Mouse (Mus musculus) small intestine, adult 2 months (tissue): ENCODE data around the gene Chtf18. TPM values are rescaled to one million over a fixed set of nuclear protein-coding genes. Genes with fewer than 3 reads are reported as not detected.

ENCODE experiments used
- H3K27ac ChIP-seq: fragments of 200-500 bp; 2 replicates; pipeline ENCODE4 v1.5.1; 2012; ENCODE audit warnings: low read depth, low read length, control low read depth, inconsistent platforms; ENCODE audit not compliant: insufficient read depth
- H3K27me3 ChIP-seq: fragments of 200-500 bp; 2 replicates; pipeline ENCODE4 v1.6.1; 2012; ENCODE audit warnings: mild to moderate bottlenecking, moderate library complexity, low read length, inconsistent platforms; ENCODE audit not compliant: control insufficient read depth, insufficient read depth
- H3K36me3 ChIP-seq: fragments of 200-500 bp; 2 replicates; pipeline ENCODE4 v1.6.1; 2012; ENCODE audit warnings: mild to moderate bottlenecking, low read length, control low read depth, inconsistent platforms; ENCODE audit not compliant: control insufficient read depth, insufficient read depth
- H3K4me1 ChIP-seq: fragments of 200-500 bp; 2 replicates; pipeline ENCODE4 v1.6.1; 2012; ENCODE audit warnings: low read length, inconsistent platforms, mixed read lengths; ENCODE audit not compliant: control insufficient read depth, insufficient read depth, insufficient read length
- H3K4me3 ChIP-seq: fragments of 200-500 bp; 2 replicates; pipeline ENCODE4 v1.5.1; 2012; ENCODE audit warnings: low read depth, mild to moderate bottlenecking, control low read depth, inconsistent platforms, low read length, moderate library complexity
- CTCF ChIP-seq: fragments of 200-500 bp; IDR thresholded peaks from 2 replicates; pipeline ENCODE4 v1.5.1; 2012; ENCODE audit warnings: low read depth, mild to moderate bottlenecking, control low read depth, inconsistent platforms, low read length, moderate library complexity, mixed read lengths; ENCODE audit not compliant: insufficient replicate concordance, insufficient read length; ENCODE audit errors: extremely low read depth
- POLR2A ChIP-seq: fragments of 200-500 bp; IDR thresholded peaks from 2 replicates; pipeline ENCODE4 v1.6.1; 2012; ENCODE audit warnings: low read depth, mild to moderate bottlenecking, control low read depth, inconsistent platforms, low read length, moderate library complexity
- WGBS: fragments of 180-500 bp; shearing (Covaris S2); methylation state at CpG from one replicate; pipeline ENCODE4 v1.1.7; 2018; 5-methylcytosine and 5-hydroxymethylcytosine counted together
- polyA plus RNA-seq: library from polyadenylated mRNA; depleted of rRNA; stranded (reverse); fragments of >200 nt; gene quantifications from 2 replicates; pipeline ENCODE4 v1.2.3, GENCODE M21; 2012; rRNA removed

The Chtf18 gene
- 7.3 and 15.2 TPM in 2 replicates for polyA plus RNA-seq

GRCm38 (mm10) chr17:25727265-25728008, at the start of gene Chtf18, which contains the start of gene Rpusd1:
Chtf18 (minus strand) TSS chr17:25727419.
Rpusd1 (plus strand) TSS chr17:25727670.
- no peaks in the 10 kb centered on the region for H3K36me3 ChIP-seq
- H3K27ac ChIP-seq: no peak within 1 kb of the TSS
- H3K4me1 ChIP-seq: peaks cover 15% of the 10 kb centered on the region
- no peaks in the 10 kb centered on the region for H3K27me3 ChIP-seq
- WGBS: 1% methylated on average over 37 of the region's 37 CpGs
- TF ChIP-seq POLR2A (peak; percentile 76; the same call in 1 of the 2 replicates), CTCF (no peak)
- peak within 1 kb of the TSS; percentile 81 for H3K4me3 ChIP-seq

- 78% methylated on average over 10 of the region's 10 CpGs for WGBS
- Histone ChIP-seq H3K27ac (no peak overlapping the region), H3K36me3 (peaks cover 28% of the 10 kb centered on the region), H3K4me3 (no peak overlapping the region), H3K4me1 (peaks cover 7% of the 10 kb centered on the region; the same call in 1 of the 2 replicates), H3K27me3 (no peaks in the 10 kb centered on the region)
- no peak for TF ChIP-seq POLR2A
- TF ChIP-seq CTCF: no peak
These were observed 48.3 kb upstream of the Chtf18 start for GRCm38 (mm10) chr17:25775318-25776062.

GRCm38 (mm10) chr17:25773549-25774120, 46.4 kb upstream of the Chtf18 start, which contains the start of gene Narfl:
Narfl (plus strand) TSS chr17:25773776.
- Histone ChIP-seq H3K27ac (no peak within 1 kb of the TSS), H3K36me3 (peaks cover 14% of the 10 kb centered on the region), H3K27me3 (no peaks in the 10 kb centered on the region), H3K4me1 (peaks cover 7% of the 10 kb centered on the region; the same call in 1 of the 2 replicates), H3K4me3 (peak within 1 kb of the TSS; percentile 92)
- peak; percentile 34 for TF ChIP-seq POLR2A
- TF ChIP-seq CTCF: peak; percentile 88
- WGBS: under 1% methylated on average over 37 of the region's 37 CpGs

GRCm38 (mm10) chr17:25769331-25769730, 42.1 kb upstream of the Chtf18 start:
- peaks cover 3% of the 10 kb centered on the region; the same call in 1 of the 2 replicates for H3K4me1 ChIP-seq
- no peaks in the 10 kb centered on the region for H3K36me3 ChIP-seq
- WGBS: 53% methylated on average over 9 of the region's 9 CpGs
- no peak for TF ChIP-seq CTCF
- TF ChIP-seq POLR2A: no peak
- H3K27me3 ChIP-seq: no peaks in the 10 kb centered on the region
- no peak overlapping the region for H3K27ac ChIP-seq
- H3K4me3 ChIP-seq: no peak overlapping the region

GRCm38 (mm10) chr17:25765886-25766285, 38.7 kb upstream of the Chtf18 start:
- no peaks in the 10 kb centered on the region for H3K36me3 ChIP-seq
- no peak for TF ChIP-seq CTCF
- no peak for TF ChIP-seq POLR2A
- H3K27ac ChIP-seq: no peak overlapping the region
- 68% methylated on average over 5 of the region's 5 CpGs for WGBS
- no peak overlapping the region for H3K4me3 ChIP-seq
- no peaks in the 10 kb centered on the region for H3K27me3 ChIP-seq
- no peaks in the 10 kb centered on the region for H3K4me1 ChIP-seq

GRCm38 (mm10) chr17:25762591-25762990, 35.4 kb upstream of the Chtf18 start:
- Histone ChIP-seq H3K4me3 (no peak overlapping the region), H3K4me1 (no peaks in the 10 kb centered on the region), H3K27me3 (no peaks in the 10 kb centered on the region), H3K36me3 (no peaks in the 10 kb centered on the region), H3K27ac (no peak overlapping the region)
- 45% methylated on average over 3 of the region's 3 CpGs for WGBS
- TF ChIP-seq CTCF (no peak), POLR2A (no peak)
